Mouse (Mus musculus) ZHBTc4 (cell line): Measurements from ENCODE around the gene Relb.
A peak's percentile ranks its signal among the peaks of the same experiment; 100 is the strongest.

Experiments
- DNase-seq: peaks from one replicate; pipeline ENCODE4 v3.0.0-alpha.2; 2011; ENCODE audit warnings: low read depth, low spot score

The Relb gene

DNA sequence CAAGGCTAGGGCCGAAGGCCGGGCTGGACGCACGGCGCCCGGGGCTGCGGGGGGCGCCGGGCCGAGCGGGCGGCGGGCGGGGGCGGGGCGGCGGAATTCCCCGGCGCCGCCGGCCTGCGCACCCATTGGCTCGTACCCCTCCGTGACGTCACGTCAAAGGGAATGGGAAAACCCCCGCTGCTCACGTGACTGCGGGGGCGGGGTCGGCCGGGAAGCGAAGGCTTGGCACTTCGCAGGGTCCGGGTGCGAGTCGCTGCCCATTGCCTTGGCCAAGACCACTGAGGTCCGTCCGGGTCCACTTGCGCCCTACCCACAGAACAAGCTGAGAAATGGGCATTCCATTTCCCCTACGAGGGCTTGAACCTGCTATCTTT is at the start of gene Relb:
TSS of gene Relb (minus strand) at position 78 of the 374 bp plus-strand sequence.
- peak; percentile 96 for DNase-seq

DNA sequence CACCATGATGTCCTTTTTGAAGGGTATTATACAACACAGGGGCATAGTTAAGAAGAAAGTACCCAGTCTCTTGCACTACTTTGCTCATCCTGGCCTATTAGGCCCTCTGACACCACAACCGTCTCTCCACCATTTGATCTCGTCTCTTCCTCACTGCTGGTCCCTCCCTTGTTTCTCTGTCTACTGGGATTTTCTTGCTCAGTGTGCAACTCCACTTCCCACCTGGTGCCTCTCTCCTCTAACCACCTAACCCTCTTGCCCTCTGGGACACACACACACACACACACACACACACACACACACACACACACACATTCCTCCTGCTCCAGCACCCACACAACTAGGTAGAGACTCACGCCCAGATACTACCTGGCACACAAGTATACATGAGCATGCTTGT is 49.7 kb upstream of the Relb start:
- DNase-seq = no peak

DNA sequence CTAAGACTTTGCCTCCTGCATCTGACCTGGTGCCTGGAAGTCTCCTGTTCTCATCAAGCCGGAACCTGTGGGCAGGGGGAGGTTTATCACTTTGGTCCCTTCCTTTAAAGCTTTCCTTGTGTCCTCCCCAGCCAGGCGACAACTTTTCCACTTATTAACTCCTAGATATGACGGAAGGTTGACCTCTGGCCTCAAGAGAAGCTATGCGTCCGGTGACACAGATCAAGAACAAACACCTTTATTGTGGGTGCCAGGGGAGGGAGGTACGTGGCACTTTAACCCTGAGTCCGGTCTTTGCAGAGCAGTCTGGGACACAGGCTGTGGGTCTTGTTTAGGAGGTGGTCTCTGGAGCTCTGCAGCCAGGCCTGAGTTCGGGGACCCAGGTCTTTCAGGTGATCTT is 48.6 kb upstream of the Relb start, which contains the start of gene Apoc2:
TSS of gene Apoc2 (minus strand) at position 70 of the 400 bp plus-strand sequence.
- DNase-seq = no peak

- no peak for DNase-seq
These were observed 47.4 kb upstream of the Relb start for GRCm38 (mm10) chr7:19676662-19677061.

- no peak for DNase-seq
These were observed 46.6 kb upstream of the Relb start for GRCm38 (mm10) chr7:19675824-19676223.

GRCm38 (mm10) chr7:19673083-19673699 is 44.0 kb upstream of the Relb start:
- DNase-seq = no peak

DNA sequence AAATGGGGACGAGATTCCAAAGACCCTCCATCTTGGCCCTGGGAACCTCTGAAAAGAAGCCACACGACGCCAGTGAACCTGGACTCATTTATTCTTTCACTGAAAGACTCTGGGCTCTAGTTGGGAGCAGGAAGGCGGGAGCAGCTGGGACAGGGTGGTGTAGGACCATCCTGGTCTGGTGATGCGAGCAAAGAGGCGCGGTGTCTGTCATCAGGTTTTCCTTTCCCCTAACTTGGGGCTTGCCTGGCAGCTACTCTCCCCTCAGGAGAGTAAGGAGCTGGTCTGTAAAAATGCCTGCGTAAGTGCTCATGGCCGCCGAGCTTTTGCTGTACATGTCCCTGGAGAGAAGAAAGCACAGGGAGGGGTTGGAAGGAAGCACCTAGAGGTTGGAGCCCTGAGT is 42.3 kb upstream of the Relb start:
- no peak for DNase-seq

DNA sequence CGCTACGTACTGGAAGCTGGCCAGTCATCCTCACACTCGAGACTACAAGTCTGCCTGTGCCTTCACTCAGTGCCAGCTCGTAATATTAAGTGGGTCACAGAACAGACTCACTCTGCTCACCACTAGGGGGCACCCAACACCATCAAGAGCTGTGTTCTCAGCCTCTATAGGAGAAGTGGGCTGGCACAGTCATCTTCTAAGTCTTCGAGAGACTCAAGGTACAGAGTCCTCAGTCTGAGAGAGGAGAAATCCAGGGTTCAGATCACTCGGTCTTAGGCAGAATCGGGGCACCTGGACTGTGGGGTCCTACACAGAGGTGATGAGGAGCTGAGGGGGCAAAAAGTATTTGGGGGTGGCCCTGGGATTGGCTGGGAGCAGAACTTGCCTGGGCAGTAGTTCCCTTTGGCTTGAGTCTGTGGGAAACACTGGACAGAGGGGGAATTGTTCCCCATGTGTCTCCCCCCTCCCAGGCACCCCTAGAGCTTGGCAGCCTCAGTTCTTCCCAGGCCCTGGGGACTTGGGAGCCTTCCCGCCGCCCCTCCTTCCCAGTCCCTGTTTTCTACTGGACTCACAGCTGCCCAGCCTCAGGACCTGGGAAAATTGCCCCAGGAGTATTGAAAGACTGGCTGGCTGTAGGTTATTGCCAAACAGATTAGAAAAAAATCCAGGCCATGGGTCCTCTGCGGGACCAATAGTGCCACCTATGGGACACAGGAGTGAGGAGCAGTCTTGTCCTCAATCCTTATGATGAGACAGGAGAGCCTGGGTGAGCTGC is 39.9 kb upstream of the Relb start:
- peak; percentile 96 for DNase-seq

GRCm38 (mm10) chr7:19667434-19667833 is 38.2 kb upstream of the Relb start:
- no peak for DNase-seq

GRCm38 (mm10) chr7:19666750-19667149 is 37.5 kb upstream of the Relb start:
- peak; percentile 68 for DNase-seq

DNA sequence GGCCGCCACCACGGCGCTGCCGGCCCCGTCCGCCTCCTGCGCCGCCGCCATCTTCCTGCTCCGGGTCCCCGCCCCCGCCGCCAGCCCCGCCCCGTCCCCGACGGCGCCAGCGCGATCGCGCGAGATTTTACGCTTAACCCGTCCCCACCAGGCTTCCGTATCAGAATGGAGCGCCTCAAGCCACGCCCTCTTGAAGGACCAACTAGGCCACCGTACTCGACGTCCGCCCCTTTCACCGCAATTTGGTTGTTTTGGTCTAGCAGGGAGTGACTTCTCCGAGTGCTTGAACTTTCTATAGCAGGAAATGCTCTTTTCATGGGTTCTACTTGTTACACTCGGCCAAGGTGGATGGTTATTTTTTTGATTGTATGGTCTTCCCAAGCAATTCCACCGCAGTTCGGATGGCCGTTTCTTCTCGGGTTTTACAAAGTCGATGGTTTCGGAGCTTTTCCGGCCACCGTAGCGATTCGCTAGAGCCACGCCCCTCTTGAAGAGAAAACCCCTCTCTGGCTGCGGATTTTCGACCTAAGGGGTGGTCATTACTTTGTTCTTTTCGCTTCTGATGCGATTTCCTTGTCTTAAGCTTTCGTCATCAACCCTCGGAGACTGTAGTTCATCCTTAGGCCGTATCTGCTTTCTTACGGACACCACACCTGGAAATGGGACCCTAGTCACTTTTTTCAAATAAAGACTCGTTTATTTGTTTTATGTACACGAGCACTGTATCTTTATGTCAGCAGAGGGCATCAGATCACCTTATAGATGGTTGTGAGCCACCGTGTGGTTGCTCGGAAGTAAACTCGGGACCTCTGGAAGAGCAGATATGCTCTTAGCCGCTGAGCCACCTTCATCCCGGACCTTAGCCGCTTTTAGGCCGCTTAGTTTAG is 36.0 kb upstream of the Relb start, which contains the start of gene Clptm1:
TSS of gene Clptm1 (minus strand) at position 79 of the 887 bp plus-strand sequence.
- peak; percentile 98 for DNase-seq

GRCm38 (mm10) chr7:19664455-19664954 is 35.3 kb upstream of the Relb start:
- DNase-seq = no peak

- peak; percentile 44 for DNase-seq
These were observed 34.7 kb upstream of the Relb start for GRCm38 (mm10) chr7:19663940-19664339.

GRCm38 (mm10) chr7:19652614-19653013 is 23.4 kb upstream of the Relb start:
- no peak for DNase-seq

GRCm38 (mm10) chr7:19651063-19651786 is 22.0 kb upstream of the Relb start:
- DNase-seq = no peak

GRCm38 (mm10) chr7:19641223-19641622 is 12.0 kb upstream of the Relb start:
- DNase-seq = no peak

DNA sequence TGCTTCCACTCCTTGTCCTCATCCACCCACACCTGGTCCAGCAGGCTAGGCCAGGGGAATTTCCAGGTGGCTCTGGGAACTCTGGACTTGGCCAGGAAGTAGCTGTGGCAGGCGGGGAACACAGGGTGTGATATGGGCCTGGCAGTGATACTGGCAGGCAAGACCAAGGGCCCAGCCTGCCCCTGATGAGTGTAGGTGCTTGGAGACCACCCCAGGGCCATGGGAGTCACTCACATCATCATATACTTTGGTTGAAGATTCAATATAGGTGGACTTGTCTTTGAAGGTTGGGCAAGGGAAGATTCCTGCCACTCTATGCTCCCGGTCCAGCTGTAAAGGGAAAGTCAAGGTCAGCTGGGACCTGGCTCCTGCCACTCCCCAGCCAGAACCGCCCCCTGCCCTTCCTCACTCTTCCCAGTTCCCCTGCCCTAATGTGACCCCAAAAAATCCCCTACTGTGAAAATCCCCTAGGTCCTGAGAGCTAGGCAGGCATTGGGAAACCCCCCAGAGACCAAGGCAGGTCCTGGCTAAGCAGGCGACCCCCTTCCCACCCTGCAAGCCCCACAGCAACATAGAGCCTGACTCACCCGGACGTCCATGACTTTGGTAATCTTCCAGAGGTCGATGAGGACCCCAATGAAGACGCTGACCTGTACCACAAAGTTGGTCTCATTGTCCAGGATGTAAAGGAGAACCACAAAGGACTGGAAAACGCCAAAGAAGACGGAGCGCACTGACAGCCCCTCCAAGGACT is 6.0 kb upstream of the Relb start:
- DNase-seq = no peak

GRCm38 (mm10) chr7:19634591-19634990 is 5.4 kb upstream of the Relb start:
- no peak for DNase-seq

- DNase-seq = no peak
These were observed 4.6 kb upstream of the Relb start for GRCm38 (mm10) chr7:19633855-19634254.

- no peak for DNase-seq
These were observed 4.0 kb upstream of the Relb start for GRCm38 (mm10) chr7:19633197-19633596.
